Mouse (Mus musculus): ENCODE data around the gene Pramef20. TPM values are rescaled to one million over a fixed set of nuclear protein-coding genes. Genes with fewer than 3 reads are reported as not detected.

Gene Pramef20
- not detected for polyA plus RNA-seq (2014; fragmentation: Illumina TruSeq; extraction: RNeasy Lipid Tissue Mini Kit (QIAGEN cat#74804); ENCODE audit: insufficient read depth, low read depth, low replicate concordance)

DNA sequence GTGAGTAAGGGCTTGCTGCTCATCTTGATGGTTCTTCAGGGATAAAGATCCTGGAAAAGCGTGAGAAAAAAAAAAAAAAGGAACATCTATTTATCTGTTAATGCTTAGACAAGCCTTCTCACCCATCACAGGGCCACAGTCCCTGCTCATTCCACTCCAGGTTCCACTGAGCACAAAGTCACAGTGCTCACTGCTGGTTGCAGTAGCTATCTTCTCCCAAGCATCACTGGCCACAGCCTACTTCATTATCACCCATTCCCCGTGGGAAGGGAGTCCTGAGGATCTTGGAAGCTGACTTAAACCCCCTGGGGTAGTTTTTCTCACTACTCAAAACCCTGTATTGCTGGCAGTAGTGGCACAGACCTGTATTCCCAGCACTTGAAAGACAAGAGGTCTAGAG, at the start of gene Pramef20:
Gene Pramef20 (minus strand): TSS at position 23 of the 400 bp plus-strand sequence.

DNA sequence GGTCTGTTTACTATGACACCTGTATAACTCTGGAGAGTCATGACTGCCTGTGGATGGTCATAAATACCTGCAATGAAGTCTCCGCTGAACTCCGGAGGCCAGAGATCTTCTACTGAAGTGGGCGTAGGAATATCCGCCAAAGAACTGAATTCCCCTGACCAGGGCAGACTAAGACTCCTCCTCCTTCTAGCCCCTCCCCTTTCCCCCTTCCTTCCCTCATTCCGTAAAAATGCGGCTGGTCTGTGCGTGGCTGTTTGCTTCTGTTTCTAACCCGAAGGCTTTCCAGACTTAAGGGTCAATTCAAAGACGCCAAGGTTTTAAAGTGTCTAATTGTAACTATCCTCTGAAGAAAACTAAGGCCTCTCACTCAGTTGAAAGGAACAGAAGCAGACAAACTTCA, 30.6 kb upstream of the Pramef20 start, which contains the start of gene Pramef12:
Gene Pramef12 (minus strand): TSS at position 175 of the 400 bp plus-strand sequence.

GRCm38 (mm10) chr4:144357642-144358041, 20.1 kb downstream of the Pramef20 start, which contains the start of gene Gm13119:
TSS of gene Gm13119 (plus strand) at chr4:144357942.

GRCm38 (mm10) chr4:144329949-144330348, 47.8 kb downstream of the Pramef20 start, which contains the start of gene Gm13128:
TSS of gene Gm13128 (plus strand) at chr4:144330249.

Other genes with a start within 250 kb of the Pramef20 start
- gene Oog3, start 215.3 kb downstream of the Pramef20 start, polyA plus RNA-seq (2014; fragmentation: Illumina TruSeq; extraction: RNeasy Lipid Tissue Mini Kit (QIAGEN cat#74804); ENCODE audit: insufficient read depth, low read depth, low replicate concordance), result not detected
- not detected for gene Oog2, start 187.2 kb downstream of the Pramef20 start, polyA plus RNA-seq (2014; fragmentation: Illumina TruSeq; extraction: RNeasy Lipid Tissue Mini Kit (QIAGEN cat#74804); ENCODE audit: insufficient read depth, low read depth, low replicate concordance)
- gene C87977, start 164.6 kb downstream of the Pramef20 start, polyA plus RNA-seq (2014; fragmentation: Illumina TruSeq; extraction: RNeasy Lipid Tissue Mini Kit (QIAGEN cat#74804); ENCODE audit: insufficient read depth, low read depth, low replicate concordance), result not detected
- gene Pramel5, start 97.4 kb downstream of the Pramef20 start, polyA plus RNA-seq (2014; fragmentation: Illumina TruSeq; extraction: RNeasy Lipid Tissue Mini Kit (QIAGEN cat#74804); ENCODE audit: insufficient read depth, low read depth, low replicate concordance), result not detected
- gene Gm13128, start 47.7 kb downstream of the Pramef20 start, polyA plus RNA-seq (2014; fragmentation: Illumina TruSeq; extraction: RNeasy Lipid Tissue Mini Kit (QIAGEN cat#74804); ENCODE audit: insufficient read depth, low read depth, low replicate concordance), result not detected
- not detected for gene Gm13119, start 20.0 kb downstream of the Pramef20 start, polyA plus RNA-seq (2014; fragmentation: Illumina TruSeq; extraction: RNeasy Lipid Tissue Mini Kit (QIAGEN cat#74804); ENCODE audit: insufficient read depth, low read depth, low replicate concordance)
- 0.21 TPM for gene Pramef12, start 30.5 kb upstream of the Pramef20 start, polyA plus RNA-seq (2014; fragmentation: Illumina TruSeq; extraction: RNeasy Lipid Tissue Mini Kit (QIAGEN cat#74804); ENCODE audit: insufficient read depth, low read depth, low replicate concordance)
- not detected for gene 1700012P22Rik, start 60.8 kb upstream of the Pramef20 start, polyA plus RNA-seq (2014; fragmentation: Illumina TruSeq; extraction: RNeasy Lipid Tissue Mini Kit (QIAGEN cat#74804); ENCODE audit: insufficient read depth, low read depth, low replicate concordance)
- gene Gm9944, start 75.4 kb upstream of the Pramef20 start, polyA plus RNA-seq (2014; fragmentation: Illumina TruSeq; extraction: RNeasy Lipid Tissue Mini Kit (QIAGEN cat#74804); ENCODE audit: insufficient read depth, low read depth, low replicate concordance), result not detected
- gene Aadacl3, start 85.8 kb upstream of the Pramef20 start, polyA plus RNA-seq (2014; fragmentation: Illumina TruSeq; extraction: RNeasy Lipid Tissue Mini Kit (QIAGEN cat#74804); ENCODE audit: insufficient read depth, low read depth, low replicate concordance), result not detected
- gene 9430007A20Rik, start 141.9 kb upstream of the Pramef20 start, polyA plus RNA-seq (2014; fragmentation: Illumina TruSeq; extraction: RNeasy Lipid Tissue Mini Kit (QIAGEN cat#74804); ENCODE audit: insufficient read depth, low read depth, low replicate concordance), result not detected
- gene Gm13124, start 187.2 kb upstream of the Pramef20 start, polyA plus RNA-seq (2014; fragmentation: Illumina TruSeq; extraction: RNeasy Lipid Tissue Mini Kit (QIAGEN cat#74804); ENCODE audit: insufficient read depth, low read depth, low replicate concordance), result not detected
- not detected for gene Aadacl4, start 235.8 kb upstream of the Pramef20 start, polyA plus RNA-seq (2014; fragmentation: Illumina TruSeq; extraction: RNeasy Lipid Tissue Mini Kit (QIAGEN cat#74804); ENCODE audit: insufficient read depth, low read depth, low replicate concordance)

Measured in lung, adult 10 weeks (tissue).